Mouse (Mus musculus) embryonic facial prominence, embryonic 14.5 days (tissue): ENCODE measurements around the gene Ip6k1. TPM values are rescaled to one million over a fixed set of nuclear protein-coding genes. Genes with fewer than 3 reads are reported as not detected.

ENCODE experiments used
- ATAC-seq: fragments of 200-750 bp; cut with Nextera tagmentation; 2 replicates; pipeline ENCODE4 v1.8.0; 2017; ENCODE audit warnings: low read depth, moderate number of reproducible peaks, moderate TSS enrichment
- DNase-seq: peaks from one replicate; pipeline ENCODE4 v3.0.0-alpha.2; 2015; ENCODE audit warnings: low spot score
- H3K27ac ChIP-seq: fragments of 300-500 bp; sonication (generic); replicated peaks from 2 replicates; pipeline ENCODE4 v1.5.1; 2014; ENCODE audit warnings: low read depth, mild to moderate bottlenecking, low read length, moderate library complexity
- H3K27me3 ChIP-seq: fragments of 300-500 bp; sonication (generic); replicated peaks from 2 replicates; pipeline ENCODE4 v1.6.1; 2014; ENCODE audit warnings: low read length; ENCODE audit not compliant: control insufficient read depth, insufficient read depth
- H3K36me3 ChIP-seq: fragments of 300-500 bp; sonication (generic); 2 replicates; pipeline ENCODE4 v1.6.1; 2014; ENCODE audit warnings: low read length, mixed read lengths; ENCODE audit not compliant: control insufficient read depth, insufficient read depth
- H3K4me1 ChIP-seq: fragments of 300-500 bp; sonication (generic); 2 replicates; pipeline ENCODE4 v1.6.1; 2014; ENCODE audit warnings: antibody characterized with exemption, low read length; ENCODE audit not compliant: control insufficient read depth, insufficient read depth
- H3K4me2 ChIP-seq: fragments of 300-500 bp; sonication (generic); 2 replicates; pipeline ENCODE4 v1.6.1; 2014; ENCODE audit warnings: low read depth, mild to moderate bottlenecking, low read length, moderate library complexity, mixed read lengths
- H3K4me3 ChIP-seq: fragments of 300-500 bp; sonication (generic); 2 replicates; pipeline ENCODE4 v1.5.1; 2014; ENCODE audit warnings: low read depth, mild to moderate bottlenecking, low read length
- H3K9ac ChIP-seq: fragments of 300-500 bp; sonication (generic); 2 replicates; pipeline ENCODE4 v1.6.1; 2014; ENCODE audit warnings: low read depth, mild to moderate bottlenecking, low read length, moderate library complexity, mixed read lengths
- H3K9me3 ChIP-seq: fragments of 300-500 bp; sonication (generic); 2 replicates; pipeline ENCODE4 v1.6.1; 2016; ENCODE audit warnings: low read length; ENCODE audit not compliant: control insufficient read depth
- WGBS: fragments of 180-500 bp; shearing (Covaris S2); extraction: QIAGEN DNeasy Blood & Tissue Kit; methylation state at CpG from one replicate; pipeline ENCODE4 v1.1.7; 2014; 5-methylcytosine and 5-hydroxymethylcytosine counted together
- polyA plus RNA-seq: library from polyadenylated mRNA; unstranded; fragments of >200 nt; fragmentation: Nextera tagmentation; extraction: Ambion mirVana; gene quantifications from 2 replicates; pipeline ENCODE4 v1.2.1, GENCODE M21; 2014

The Ip6k1 gene
- polyA plus RNA-seq, 1 experiment from 2014 or later = 29.0 TPM

DNA sequence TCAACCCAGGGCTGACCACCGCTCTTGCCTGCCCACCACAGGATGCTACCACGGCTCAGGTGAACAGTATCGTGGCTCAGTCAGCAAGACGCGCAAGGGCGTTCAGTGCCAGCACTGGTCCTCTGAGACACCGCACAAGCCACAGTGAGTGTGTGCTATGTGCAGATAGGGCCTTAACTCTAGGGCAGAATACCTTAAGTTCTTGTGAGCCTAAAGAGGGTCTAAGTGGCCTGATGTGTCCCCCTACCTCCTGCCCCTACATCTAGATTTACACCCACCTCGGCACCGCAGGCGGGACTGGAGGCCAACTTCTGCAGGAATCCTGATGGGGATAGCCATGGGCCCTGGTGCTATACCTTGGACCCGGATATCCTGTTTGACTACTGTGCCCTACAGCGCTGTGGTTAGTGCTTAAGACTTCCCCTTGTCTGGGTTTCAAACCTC, 80.7 kb downstream of the Ip6k1 start, which contains the start of gene Rnf123:
TSS of gene Rnf123 (minus strand) at position 359 of the 444 bp plus-strand sequence.
- Histone ChIP-seq H3K36me3 (peaks cover 35% of the 10 kb centered on the region), H3K4me3 (peak within 1 kb of the TSS; percentile 20), H3K9me3 (no peaks in the 10 kb centered on the region), H3K27me3 (peaks cover 30% of the 10 kb centered on the region), H3K4me1 (peaks cover 5% of the 10 kb centered on the region), H3K9ac (no peak within 1 kb of the TSS), H3K4me2 (peak within 1 kb of the TSS; percentile 41), H3K27ac (no peak within 1 kb of the TSS)
- no peak for ATAC-seq
- DNase-seq = no peak
- WGBS = 27% methylated on average over 12 of the region's 12 CpGs

GRCm38 (mm10) chr9:108083561-108083960, 81.3 kb downstream of the Ip6k1 start:
- Histone ChIP-seq H3K27ac (no peak overlapping the region), H3K36me3 (peaks cover 41% of the 10 kb centered on the region), H3K4me1 (peaks cover 1% of the 10 kb centered on the region), H3K9me3 (no peaks in the 10 kb centered on the region), H3K27me3 (peaks cover 30% of the 10 kb centered on the region), H3K4me3 (no peak overlapping the region), H3K4me2 (no peak overlapping the region), H3K9ac (no peak overlapping the region)
- ATAC-seq (no peak), DNase-seq (no peak)
- WGBS = 80% methylated on average over 6 of the region's 6 CpGs

GRCm38 (mm10) chr9:108085261-108085660, 83.0 kb downstream of the Ip6k1 start:
- 93% methylated on average over 4 of the region's 4 CpGs for WGBS
- peaks cover 58% of the 10 kb centered on the region for H3K36me3 ChIP-seq
- no peak overlapping the region for H3K27ac ChIP-seq
- no peak overlapping the region for H3K4me3 ChIP-seq
- ATAC-seq (no peak), DNase-seq (no peak)
- H3K27me3 ChIP-seq = peaks cover 30% of the 10 kb centered on the region
- no peak overlapping the region for H3K4me2 ChIP-seq
- no peaks in the 10 kb centered on the region for H3K9me3 ChIP-seq
- no peak overlapping the region for H3K9ac ChIP-seq
- no peaks in the 10 kb centered on the region for H3K4me1 ChIP-seq

- Histone ChIP-seq H3K9me3 (no peaks in the 10 kb centered on the region), H3K27ac (no peak overlapping the region), H3K4me1 (no peaks in the 10 kb centered on the region), H3K36me3 (peaks cover 70% of the 10 kb centered on the region), H3K27me3 (no peaks in the 10 kb centered on the region), H3K9ac (no peak overlapping the region), H3K4me2 (no peak overlapping the region), H3K4me3 (no peak overlapping the region)
- DNase-seq (no peak), ATAC-seq (no peak)
- WGBS = 92% methylated on average over 7 of the region's 7 CpGs
Observed at GRCm38 (mm10) chr9:108090611-108091120, 88.4 kb downstream of the Ip6k1 start.

DNA sequence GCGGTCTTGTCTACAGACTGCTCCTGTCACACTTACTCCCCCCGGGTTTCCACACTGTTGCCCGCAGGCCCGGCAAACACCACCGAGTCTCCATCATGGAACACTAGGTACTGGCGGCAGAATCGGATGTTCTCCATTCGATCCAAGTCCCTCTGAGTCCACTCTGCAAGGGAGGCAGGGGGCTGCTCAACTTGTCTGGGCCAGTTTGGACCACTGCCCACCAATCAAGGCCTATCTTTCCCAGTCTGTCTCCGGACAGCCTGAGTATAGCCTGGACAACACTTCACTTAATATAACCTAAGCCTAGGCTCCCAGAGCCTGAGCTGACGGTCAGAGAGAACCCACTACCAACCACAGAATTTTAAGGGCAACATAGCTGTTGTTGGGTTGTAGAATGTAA, 91.3 kb downstream of the Ip6k1 start:
- WGBS = 66% methylated on average over 10 of the region's 10 CpGs
- no peak for ATAC-seq
- Histone ChIP-seq H3K9ac (peak overlapping the region; percentile 64), H3K4me3 (peak overlapping the region; percentile 50), H3K4me2 (peak overlapping the region; percentile 96), H3K27me3 (no peaks in the 10 kb centered on the region), H3K36me3 (peaks cover 41% of the 10 kb centered on the region), H3K9me3 (no peaks in the 10 kb centered on the region), H3K4me1 (no peaks in the 10 kb centered on the region), H3K27ac (peak overlapping the region; percentile 59; the same call in 1 of the 2 replicates)
- peak; percentile 7 for DNase-seq

GRCm38 (mm10) chr9:108094184-108094941, 92.1 kb downstream of the Ip6k1 start, which contains the start of gene Apeh:
Apeh (minus strand) TSS chr9:108094606.
- Histone ChIP-seq H3K4me1 (no peaks in the 10 kb centered on the region), H3K27ac (peak within 1 kb of the TSS; percentile 59)
- 1% methylated on average over 44 of the region's 52 CpGs for WGBS

DNA sequence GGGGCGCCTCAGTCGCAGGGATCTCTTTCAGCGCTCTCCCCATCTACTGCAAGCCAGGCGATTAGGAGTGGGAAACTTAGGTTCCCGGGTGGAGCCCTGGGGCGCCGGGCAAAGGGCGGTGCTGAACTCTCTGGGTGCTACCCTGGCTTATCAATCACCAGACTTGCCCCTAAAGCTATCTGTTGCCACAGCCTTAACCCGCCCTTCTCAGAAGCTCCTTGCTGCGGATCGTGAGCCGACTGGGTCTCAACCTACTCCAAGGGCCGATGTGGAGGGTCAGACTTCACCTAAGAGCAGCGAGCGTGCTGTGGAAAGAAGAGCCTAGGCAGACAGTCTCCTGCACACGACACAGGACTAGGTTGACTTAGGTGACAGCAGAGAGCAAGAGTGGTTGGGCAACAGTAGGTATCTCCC, 92.7 kb downstream of the Ip6k1 start:
- Histone ChIP-seq H3K9ac (peak overlapping the region; percentile 64), H3K27me3 (no peaks in the 10 kb centered on the region), H3K27ac (peak overlapping the region; percentile 59; the same call in 1 of the 2 replicates), H3K9me3 (no peaks in the 10 kb centered on the region), H3K4me2 (peak overlapping the region; percentile 96), H3K4me1 (no peaks in the 10 kb centered on the region), H3K36me3 (peaks cover 27% of the 10 kb centered on the region), H3K4me3 (peak overlapping the region; percentile 50)
- WGBS = 2% methylated on average over 12 of the region's 16 CpGs
- no peak for DNase-seq
- no peak; the same call in 1 of the 2 replicates for ATAC-seq

More at GRCm38 (mm10) chr9:108094184-108094941, 92.1 kb downstream of the Ip6k1 start, which contains the start of gene Apeh:
- peak; percentile 96 for ATAC-seq
- Histone ChIP-seq H3K9ac (peak within 1 kb of the TSS; percentile 64), H3K9me3 (no peaks in the 10 kb centered on the region), H3K27me3 (no peaks in the 10 kb centered on the region), H3K4me2 (peak within 1 kb of the TSS; percentile 96), H3K36me3 (peaks cover 33% of the 10 kb centered on the region), H3K4me3 (peak within 1 kb of the TSS; percentile 50)
- DNase-seq = peak; percentile 96

- no peaks in the 10 kb centered on the region for H3K4me1 ChIP-seq
- H3K9me3 ChIP-seq = no peaks in the 10 kb centered on the region
- peaks cover 22% of the 10 kb centered on the region for H3K36me3 ChIP-seq
- peak; percentile 81 for DNase-seq
- H3K9ac ChIP-seq = peak overlapping the region; percentile 64; the same call in 1 of the 2 replicates
- WGBS = 9% methylated on average over 3 of the region's 3 CpGs
- ATAC-seq = no peak
- H3K27ac ChIP-seq = no peak overlapping the region
- H3K27me3 ChIP-seq = no peaks in the 10 kb centered on the region
- peak overlapping the region; percentile 50 for H3K4me3 ChIP-seq
- H3K4me2 ChIP-seq = peak overlapping the region; percentile 96
Observed at GRCm38 (mm10) chr9:108095518-108095917, 93.2 kb downstream of the Ip6k1 start.
